Mouse (Mus musculus) CH12.LX (cell line): ENCODE measurements at regions not wholly inside any gene's neighbourhood (a gene's known extent, or its start where the extent isn't known, plus 50 kb on each side); places are given as distances from the start of the nearest gene placed in this dataset.

Source experiments
- CHD2 ChIP-seq: IDR thresholded peaks from 2 replicates; pipeline ENCODE4 v1.6.1; 2011; ENCODE audit warnings: low read length, improper control_type of control experiment
- CTCF ChIP-seq, 2 experiments: IDR thresholded peaks in 1 of 2; conservative IDR thresholded peaks in 1 of 2; 2 replicates each; pipeline ENCODE4 v1.5.1; 2011 to 2012; ENCODE audit warnings: low read depth in 2 of 2, low read length in 2 of 2, improper control_type of control experiment in 1 of 2, inconsistent platforms in 1 of 2, mild to moderate bottlenecking in 1 of 2, moderate library complexity in 1 of 2
- EP300 ChIP-seq: IDR thresholded peaks from 2 replicates; pipeline ENCODE4 v1.6.1; 2011; ENCODE audit warnings: low read length, improper control_type of control experiment
- GABPA ChIP-seq: IDR thresholded peaks from 2 replicates; pipeline ENCODE4 v1.6.1; 2012; ENCODE audit warnings: low read depth, low read length, improper control_type of control experiment, inconsistent platforms; ENCODE audit not compliant: insufficient replicate concordance
- MAZ ChIP-seq: IDR thresholded peaks from 2 replicates; pipeline ENCODE4 v1.6.1; 2012; ENCODE audit warnings: low read depth, mild to moderate bottlenecking, inconsistent platforms, low read length, improper control_type of control experiment, moderate library complexity
- UBTF ChIP-seq: IDR thresholded peaks from 2 replicates; pipeline ENCODE4 v1.6.1; 2012; ENCODE audit warnings: low read depth, mild to moderate bottlenecking, inconsistent platforms, low read length, improper control_type of control experiment, moderate library complexity

GRCm38 (mm10) chr17:88326740-88327123 is 113.8 kb upstream of the Foxn2 start:
- TF ChIP-seq CHD2 = no peak
- no peak for TF ChIP-seq GABPA
- no peak for TF ChIP-seq CTCF (conservative IDR thresholded peaks at IDR 0.05 in 1 of 2, IDR thresholded peaks at IDR 0.05 in 1 of 2; ENCODE audit: low read depth in 2 of 2, low read length in 2 of 2)
- no peak for TF ChIP-seq EP300
- TF ChIP-seq UBTF = no peak
- no peak for TF ChIP-seq MAZ
